Mouse (Mus musculus) common myeloid progenitor, adult 5-6 weeks (primary cell): ENCODE measurements around the gene Gm5475. TPM values are rescaled to one million over a fixed set of nuclear protein-coding genes. Genes with fewer than 3 reads are reported as not detected.

Experiments used
- ATAC-seq: replicated peaks from 2 replicates; pipeline ENCODE4 v1.8.0; 2016; ENCODE audit warnings: low read depth, mild to moderate bottlenecking, moderate TSS enrichment, inconsistent platforms; ENCODE audit not compliant: poor library complexity, severe bottlenecking
- total RNA-seq: library from RNA; stranded (forward); fragments of 200-1000, 187-1606 nt; gene quantifications from 2 replicates; pipeline ENCODE4 v1.2.3, GENCODE M21; 2017

Gm5475 gene
- total RNA-seq, 1 experiment from 2014 or later: not detected

GRCm38 (mm10) chr15:100410918-100411672, 10.9 kb upstream of the Gm5475 start:
- peak; percentile 83 for ATAC-seq

GRCm38 (mm10) chr15:100411731-100412130, 10.2 kb upstream of the Gm5475 start:
- ATAC-seq: no peak

GRCm38 (mm10) chr15:100413306-100413705, 8.6 kb upstream of the Gm5475 start:
- ATAC-seq: no peak

GRCm38 (mm10) chr15:100414011-100414410, 7.9 kb upstream of the Gm5475 start:
- no peak for ATAC-seq

- no peak for ATAC-seq
These were observed 7.0 kb upstream of the Gm5475 start for GRCm38 (mm10) chr15:100414942-100415341.

- no peak for ATAC-seq
These were observed 6.3 kb upstream of the Gm5475 start for GRCm38 (mm10) chr15:100415684-100416083.

GRCm38 (mm10) chr15:100417854-100418450, 4.0 kb upstream of the Gm5475 start:
- ATAC-seq: no peak

- no peak for ATAC-seq
These were observed 2.6 kb upstream of the Gm5475 start for GRCm38 (mm10) chr15:100419311-100419710.

- peak; percentile 39 for ATAC-seq
These were observed 1.8 kb upstream of the Gm5475 start for GRCm38 (mm10) chr15:100419901-100420745.

- no peak for ATAC-seq
These were observed 739 bp upstream of the Gm5475 start for GRCm38 (mm10) chr15:100421059-100421757.

- ATAC-seq: no peak
These were observed 529 bp downstream of the Gm5475 start for GRCm38 (mm10) chr15:100422476-100422875.

- ATAC-seq: peak; percentile 90
These were observed 1.2 kb downstream of the Gm5475 start for GRCm38 (mm10) chr15:100422899-100423860.

GRCm38 (mm10) chr15:100423916-100424315, 2.0 kb downstream of the Gm5475 start:
- ATAC-seq: no peak

GRCm38 (mm10) chr15:100424396-100425122, 2.6 kb downstream of the Gm5475 start, which contains the start of gene Slc11a2:
Gene Slc11a2, minus strand, starts transcription at chr15:100425072.
- no peak for ATAC-seq

- no peak for ATAC-seq
These were observed 6.5 kb downstream of the Gm5475 start for GRCm38 (mm10) chr15:100428296-100428905.

GRCm38 (mm10) chr15:100429959-100430565, 8.1 kb downstream of the Gm5475 start:
- no peak for ATAC-seq

GRCm38 (mm10) chr15:100433234-100433633, 11.3 kb downstream of the Gm5475 start:
- ATAC-seq: no peak

- no peak for ATAC-seq
These were observed 14.2 kb downstream of the Gm5475 start for GRCm38 (mm10) chr15:100436112-100436511.
